Mouse (Mus musculus) intestine, postnatal 0 days (tissue): ENCODE measurements around the gene Ndufaf2. TPM values are rescaled to one million over a fixed set of nuclear protein-coding genes. Genes with fewer than 3 reads are reported as not detected.
A peak's percentile ranks its signal among the peaks of the same experiment; 100 is the strongest.

Source experiments
- ATAC-seq: fragments of 200-750 bp; cut with Nextera tagmentation; 2 replicates; pipeline ENCODE4 v1.8.0; 2017; ENCODE audit warnings: mild to moderate bottlenecking, moderate TSS enrichment, moderate library complexity
- H3K27ac ChIP-seq: fragments of 300-500 bp; sonication (generic); 2 replicates; pipeline ENCODE4 v1.5.1; 2014; ENCODE audit warnings: mild to moderate bottlenecking, low read depth, low read length, moderate library complexity
- H3K27me3 ChIP-seq: fragments of 300-500 bp; sonication (generic); replicated peaks from 2 replicates; pipeline ENCODE4 v1.6.1; 2014; ENCODE audit warnings: low read length, mixed read lengths; ENCODE audit not compliant: control insufficient read depth, insufficient read depth
- H3K36me3 ChIP-seq: fragments of 300-500 bp; sonication (generic); 2 replicates; pipeline ENCODE4 v1.6.1; 2014; ENCODE audit warnings: mild to moderate bottlenecking, moderate library complexity; ENCODE audit not compliant: control insufficient read depth, insufficient read depth
- H3K4me1 ChIP-seq: fragments of 300-500 bp; sonication (generic); replicated peaks from 2 replicates; pipeline ENCODE4 v1.6.1; 2014; ENCODE audit warnings: antibody characterized with exemption, low read length, mixed read lengths; ENCODE audit not compliant: control insufficient read depth, insufficient read depth
- H3K4me2 ChIP-seq: fragments of 300-500 bp; sonication (generic); replicated peaks from 2 replicates; pipeline ENCODE4 v1.6.1; 2014; ENCODE audit warnings: low read depth, mild to moderate bottlenecking, moderate library complexity
- H3K4me3 ChIP-seq: fragments of 300-500 bp; sonication (generic); 2 replicates; pipeline ENCODE4 v1.5.1; 2014; ENCODE audit warnings: low read depth, low read length
- H3K9ac ChIP-seq: fragments of 300-500 bp; sonication (generic); 2 replicates; pipeline ENCODE4 v1.6.1; 2014; ENCODE audit warnings: mild to moderate bottlenecking, low read depth, low read length
- H3K9me3 ChIP-seq: fragments of 300-500 bp; sonication (generic); 2 replicates; pipeline ENCODE4 v1.6.1; 2016; ENCODE audit warnings: mixed run types; ENCODE audit not compliant: control insufficient read depth
- CTCF ChIP-seq: sonication (generic); IDR thresholded peaks from 2 replicates; pipeline ENCODE4 v1.5.1; 2016; ENCODE audit warnings: low read depth, mild to moderate bottlenecking, control low read depth, antibody characterized with exemption, moderate library complexity
- WGBS: fragments of 180-500 bp; shearing (Covaris S2); extraction: QIAGEN DNeasy Blood & Tissue Kit; methylation state at CpG from one replicate; pipeline ENCODE4 v1.1.7; 2014; 5-methylcytosine and 5-hydroxymethylcytosine counted together
- polyA plus RNA-seq: library from polyadenylated mRNA; unstranded; fragments of >200 nt; fragmentation: Nextera tagmentation; extraction: Ambion mirVana; gene quantifications from 2 replicates; pipeline ENCODE4 v1.2.1, GENCODE M21; 2015

The Ndufaf2 gene
- 39.2 and 39.4 TPM in 2 replicates for polyA plus RNA-seq

- H3K4me2 ChIP-seq = peak within 1 kb of the TSS; percentile 85
- no peaks in the 10 kb centered on the region for H3K27me3 ChIP-seq
- no peak within 1 kb of the TSS for H3K27ac ChIP-seq
- no peaks in the 10 kb centered on the region for H3K9me3 ChIP-seq
- H3K4me3 ChIP-seq = peak within 1 kb of the TSS; percentile 98
- peaks cover 17% of the 10 kb centered on the region for H3K36me3 ChIP-seq
- peak within 1 kb of the TSS; percentile 64 for H3K9ac ChIP-seq
- H3K4me1 ChIP-seq = no peaks in the 10 kb centered on the region
- TF ChIP-seq CTCF = peak; percentile 22; the same call in 1 of the 2 replicates
- peak; percentile 98 for ATAC-seq
- WGBS = under 1% methylated on average over 47 of the region's 47 CpGs
Observed at GRCm38 (mm10) chr13:108158465-108159240, at the start of gene Ndufaf2, which contains the start of gene Ercc8. Gene Ndufaf2, minus strand, starts transcription at chr13:108158623. Gene Ercc8, plus strand, starts transcription at chr13:108158731.

GRCm38 (mm10) chr13:108208090-108208489 lies 49.7 kb upstream of the Ndufaf2 start:
- Histone ChIP-seq H3K36me3 (no peaks in the 10 kb centered on the region), H3K4me3 (no peak overlapping the region), H3K27ac (no peak overlapping the region), H3K9ac (no peak overlapping the region), H3K9me3 (no peaks in the 10 kb centered on the region), H3K27me3 (no peaks in the 10 kb centered on the region), H3K4me1 (no peaks in the 10 kb centered on the region), H3K4me2 (no peak overlapping the region)
- 73% methylated on average over 5 of the region's 5 CpGs for WGBS
- ATAC-seq = no peak
- no peak for TF ChIP-seq CTCF

- H3K9me3 ChIP-seq = no peaks in the 10 kb centered on the region
- WGBS = 75% methylated on average over 2 of the region's 2 CpGs
- H3K4me3 ChIP-seq = no peak overlapping the region
- TF ChIP-seq CTCF = no peak
- no peaks in the 10 kb centered on the region for H3K36me3 ChIP-seq
- no peak overlapping the region for H3K4me2 ChIP-seq
- no peak for ATAC-seq
- H3K27me3 ChIP-seq = no peaks in the 10 kb centered on the region
- H3K4me1 ChIP-seq = no peaks in the 10 kb centered on the region
- no peak overlapping the region for H3K9ac ChIP-seq
- no peak overlapping the region for H3K27ac ChIP-seq
Observed at GRCm38 (mm10) chr13:108207447-108207846, 49.0 kb upstream of the Ndufaf2 start.

GRCm38 (mm10) chr13:108204857-108205256 lies 46.4 kb upstream of the Ndufaf2 start:
- H3K4me3 ChIP-seq = no peak overlapping the region
- WGBS = 71% methylated on average over 3 of the region's 3 CpGs
- no peak for ATAC-seq
- no peak overlapping the region for H3K9ac ChIP-seq
- H3K27me3 ChIP-seq = no peaks in the 10 kb centered on the region
- no peak overlapping the region for H3K27ac ChIP-seq
- TF ChIP-seq CTCF = no peak
- no peaks in the 10 kb centered on the region for H3K4me1 ChIP-seq
- no peaks in the 10 kb centered on the region for H3K9me3 ChIP-seq
- no peak overlapping the region for H3K4me2 ChIP-seq
- H3K36me3 ChIP-seq = no peaks in the 10 kb centered on the region

- no peak for ATAC-seq
- Histone ChIP-seq H3K27ac (no peak overlapping the region), H3K9ac (no peak overlapping the region), H3K4me3 (no peak overlapping the region), H3K4me2 (no peak overlapping the region), H3K36me3 (peaks cover 17% of the 10 kb centered on the region), H3K27me3 (no peaks in the 10 kb centered on the region), H3K4me1 (no peaks in the 10 kb centered on the region), H3K9me3 (no peaks in the 10 kb centered on the region)
- no peak for TF ChIP-seq CTCF
- 87% methylated on average over 6 of the region's 6 CpGs for WGBS
Observed at GRCm38 (mm10) chr13:108195474-108195873, 37.1 kb upstream of the Ndufaf2 start.

GRCm38 (mm10) chr13:108191074-108191720 lies 32.8 kb upstream of the Ndufaf2 start:
- Histone ChIP-seq H3K4me2 (no peak overlapping the region), H3K9me3 (no peaks in the 10 kb centered on the region), H3K9ac (no peak overlapping the region), H3K27me3 (no peaks in the 10 kb centered on the region), H3K4me1 (no peaks in the 10 kb centered on the region), H3K36me3 (peaks cover 27% of the 10 kb centered on the region), H3K4me3 (no peak overlapping the region), H3K27ac (no peak overlapping the region)
- ATAC-seq = peak; percentile 69; the same call in 1 of the 2 replicates
- 46% methylated on average over 11 of the region's 11 CpGs for WGBS
- TF ChIP-seq CTCF = peak; percentile 89
